Mouse (Mus musculus): ENCODE results near the gene Olfr391-ps.

The Olfr391-ps gene

DNA sequence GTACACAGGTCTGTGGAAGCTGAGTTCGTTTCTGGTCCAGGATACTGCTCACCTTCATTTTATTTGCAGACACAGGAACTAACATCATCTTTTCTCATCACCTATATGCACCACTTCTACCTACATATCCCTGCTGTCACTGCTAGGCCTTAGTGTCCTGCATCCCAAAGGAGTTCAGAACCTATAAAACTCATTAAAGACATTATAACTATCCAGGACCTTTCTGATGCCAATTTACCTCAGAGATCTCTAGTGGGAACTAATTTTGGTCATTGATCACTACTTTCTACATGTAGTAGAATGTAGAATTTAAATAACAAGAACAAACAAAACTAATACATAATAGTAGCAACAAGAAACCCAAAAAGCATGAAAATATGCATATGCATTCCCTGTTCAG, at the start of gene Olfr391-ps:
TSS of gene Olfr391-ps (minus strand) at position 101 of the 400 bp plus-strand sequence.
- no peak for DNase-seq (ENCODE audit: low spot score)

DNA sequence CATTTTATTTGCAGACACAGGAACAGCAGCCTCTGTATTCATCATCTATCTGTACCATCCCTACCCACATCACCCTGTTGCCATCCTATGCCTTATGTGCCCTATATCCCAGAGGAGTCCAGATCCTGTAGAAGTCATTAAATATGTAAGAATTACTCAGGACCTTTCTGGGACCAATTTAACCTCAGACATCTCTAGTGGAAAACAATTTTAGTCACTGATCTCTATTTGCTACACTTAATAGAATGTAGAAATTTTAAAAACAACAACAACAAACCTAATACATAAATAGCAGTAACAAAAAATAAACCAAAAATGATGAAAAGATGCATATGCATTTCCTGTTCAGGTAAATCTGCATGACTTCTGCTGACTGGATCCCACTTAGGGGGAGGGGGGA, 48.5 kb upstream of the Olfr391-ps start, which contains the start of gene Olfr393:
TSS of gene Olfr393 (minus strand) at position 101 of the 400 bp plus-strand sequence.
- DNase-seq (ENCODE audit: low spot score) = no peak

DNA sequence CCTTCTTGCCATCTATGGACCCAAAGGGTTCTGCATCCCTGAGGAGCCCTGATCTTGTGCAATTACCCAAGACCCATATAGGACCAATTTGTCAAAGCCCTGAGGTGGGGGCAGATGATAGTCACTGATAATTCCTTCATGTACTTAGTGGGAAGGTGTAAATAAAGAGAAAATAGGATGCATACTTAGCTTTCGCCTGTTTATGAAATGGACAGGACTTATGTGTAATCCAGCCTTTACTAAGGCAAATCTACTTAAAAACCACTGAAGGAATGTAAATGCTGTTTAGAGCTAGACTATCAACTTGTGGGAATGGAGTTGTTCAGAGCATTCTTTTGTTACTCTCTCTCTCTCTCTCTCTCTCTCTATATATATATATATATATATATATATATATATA, 14.1 kb upstream of the Olfr391-ps start, which contains the start of gene Olfr392:
TSS of gene Olfr392 (minus strand) at position 101 of the 400 bp plus-strand sequence.
- no peak for DNase-seq (ENCODE audit: low spot score)

DNA sequence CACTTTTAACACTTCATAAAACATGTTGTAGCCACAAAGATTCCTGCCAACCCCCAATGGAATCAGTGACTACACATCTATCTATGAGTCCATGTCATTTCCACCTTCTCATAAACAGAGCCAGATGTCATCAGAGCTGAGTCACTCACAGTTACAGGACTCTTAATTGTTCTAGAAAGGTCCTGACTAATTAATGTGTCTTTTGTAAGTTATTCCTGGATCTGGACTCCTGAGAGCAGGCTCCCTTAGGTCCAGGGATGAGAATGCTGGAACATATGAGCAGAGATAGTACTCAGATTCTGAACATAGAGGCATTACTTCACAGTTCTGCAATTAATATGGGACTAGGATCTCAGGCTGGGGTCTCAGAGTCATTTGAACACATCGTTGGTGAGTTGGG, 20.2 kb downstream of the Olfr391-ps start, which contains the start of gene Olfr390:
TSS of gene Olfr390 (plus strand) at position 301 of the 400 bp plus-strand sequence.
- no peak for DNase-seq (ENCODE audit: low spot score)

DNA sequence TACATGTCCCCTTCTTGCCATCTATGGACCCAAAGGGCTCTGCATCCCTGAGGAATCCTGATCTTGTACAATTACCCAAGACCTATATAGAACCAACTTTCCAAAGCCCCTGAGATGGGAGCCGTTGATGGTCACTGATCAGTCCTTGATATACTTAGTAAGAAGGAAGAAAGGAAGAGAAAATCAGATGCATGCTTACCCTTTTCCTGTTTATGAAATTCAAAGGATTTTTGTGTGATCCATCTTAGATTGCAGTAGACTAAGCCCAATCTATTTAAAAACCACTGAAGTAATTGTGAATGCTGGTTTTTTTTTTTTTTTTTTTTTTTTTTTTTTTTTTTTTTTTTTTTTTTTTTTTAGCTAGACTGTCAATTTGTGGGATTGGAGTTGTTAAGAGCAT, 22.2 kb downstream of the Olfr391-ps start, which contains the start of gene Olfr389:
TSS of gene Olfr389 (minus strand) at position 101 of the 400 bp plus-strand sequence.
- DNase-seq (ENCODE audit: low spot score) = no peak

DNA sequence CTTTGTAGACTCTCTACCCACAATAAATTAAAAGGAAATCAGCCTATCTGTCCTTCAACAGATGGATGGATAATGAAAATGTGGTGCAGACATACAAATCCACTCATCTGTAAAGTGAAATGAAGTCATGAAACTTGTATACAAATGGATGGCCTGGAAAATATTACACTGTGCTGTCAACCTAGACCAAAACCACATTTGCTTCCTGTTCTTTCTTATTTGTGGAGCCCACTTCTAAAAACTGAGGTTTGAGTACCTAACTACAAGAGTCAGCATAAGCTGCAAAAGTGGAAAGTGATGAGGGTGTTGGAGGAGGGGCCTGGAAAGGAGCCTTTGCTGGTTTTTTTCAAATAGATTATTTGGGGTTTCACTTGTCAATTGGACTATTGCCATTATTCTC, 43.7 kb downstream of the Olfr391-ps start:
- no peak for DNase-seq (ENCODE audit: low spot score)
